Mouse (Mus musculus) CH12.LX (cell line): ENCODE measurements around the gene Lsr.

Experiments used
- CHD1 ChIP-seq: IDR thresholded peaks from 2 replicates; pipeline ENCODE4 v1.6.1; 2012; ENCODE audit warnings: low read depth, low read length, improper control_type of control experiment, inconsistent platforms
- CTCF ChIP-seq, 2 experiments: IDR thresholded peaks in 1 of 2; conservative IDR thresholded peaks in 1 of 2; 2 replicates each; pipeline ENCODE4 v1.5.1; 2011 to 2012; ENCODE audit warnings: low read depth in 2 of 2, low read length in 2 of 2, improper control_type of control experiment in 1 of 2, inconsistent platforms in 1 of 2, mild to moderate bottlenecking in 1 of 2, moderate library complexity in 1 of 2
- E2F4 ChIP-seq: IDR thresholded peaks from 2 replicates; pipeline ENCODE4 v1.6.1; 2011; ENCODE audit warnings: low read depth, low read length, improper control_type of control experiment; ENCODE audit not compliant: insufficient replicate concordance
- EP300 ChIP-seq: IDR thresholded peaks from 2 replicates; pipeline ENCODE4 v1.6.1; 2011; ENCODE audit warnings: low read length, improper control_type of control experiment
- MYC ChIP-seq: IDR thresholded peaks from 2 replicates; pipeline ENCODE4 v1.6.1; 2011; ENCODE audit warnings: low read depth, mild to moderate bottlenecking, improper control_type of control experiment, low read length
- POLR2A ChIP-seq: IDR thresholded peaks from 2 replicates; pipeline ENCODE4 v1.6.1; 2011; ENCODE audit warnings: low read depth, mild to moderate bottlenecking, improper control_type of control experiment, low read length
- RAD21 ChIP-seq: IDR thresholded peaks from 2 replicates; pipeline ENCODE4 v1.6.1; 2011; ENCODE audit warnings: low read depth, mild to moderate bottlenecking, low read length, improper control_type of control experiment, moderate library complexity
- RCOR1 ChIP-seq: conservative IDR thresholded peaks from 2 replicates; pipeline ENCODE4 v1.6.1; 2012; ENCODE audit warnings: low read depth, mild to moderate bottlenecking, inconsistent platforms, low read length, improper control_type of control experiment
- TCF12 ChIP-seq: IDR thresholded peaks from 2 replicates; pipeline ENCODE4 v1.6.1; 2014; ENCODE audit warnings: low read depth, mild to moderate bottlenecking, inconsistent platforms, low read length, improper control_type of control experiment
- USF1 ChIP-seq: IDR thresholded peaks from 2 replicates; pipeline ENCODE4 v1.6.1; 2014; ENCODE audit warnings: low read depth, mild to moderate bottlenecking, inconsistent platforms, low read length, improper control_type of control experiment
- ZC3H11A ChIP-seq: IDR thresholded peaks from 2 replicates; pipeline ENCODE4 v1.6.1; 2012; ENCODE audit warnings: low read depth, mild to moderate bottlenecking, inconsistent platforms, low read length, improper control_type of control experiment
- ZMIZ1 ChIP-seq: IDR thresholded peaks from 2 replicates; pipeline ENCODE4 v1.6.1; 2012; ENCODE audit warnings: low read depth, mild to moderate bottlenecking, inconsistent platforms, low read length, improper control_type of control experiment
- ZNF384 ChIP-seq: IDR thresholded peaks from 2 replicates; pipeline ENCODE4 v1.6.1; 2012; ENCODE audit warnings: low read depth, low read length, improper control_type of control experiment, inconsistent platforms

- TF ChIP-seq POLR2A: no peak
- no peak for TF ChIP-seq EP300
- TF ChIP-seq RAD21: no peak
- TF ChIP-seq CTCF (conservative IDR thresholded peaks at IDR 0.05 in 1 of 2, IDR thresholded peaks at IDR 0.05 in 1 of 2; ENCODE audit: low read depth in 2 of 2, low read length in 2 of 2): no peak
- TF ChIP-seq RCOR1: no peak
- TF ChIP-seq TCF12: no peak
- no peak for TF ChIP-seq E2F4
- TF ChIP-seq MYC: no peak
- TF ChIP-seq ZNF384: no peak
- TF ChIP-seq ZMIZ1: no peak
- TF ChIP-seq CHD1: no peak
- no peak for TF ChIP-seq ZC3H11A
- no peak for TF ChIP-seq USF1
These were observed 4.1 kb downstream of the Lsr start for GRCm38 (mm10) chr7:30969174-30969573.
